Mouse (Mus musculus): Measurements from ENCODE around the gene Cdk4. TPM values are rescaled to one million over a fixed set of nuclear protein-coding genes. Genes with fewer than 3 reads are reported as not detected.

The Cdk4 gene
- polyA plus RNA-seq, 1 experiment from 2014 or later: 1,231 TPM

GRCm38 (mm10) chr10:127049395-127050118, 13.8 kb upstream of the Cdk4 start:
- H3K4me1 ChIP-seq (ENCODE audit: control insufficient read depth, insufficient read depth, low read length): no peaks in the 10 kb centered on the region
- 3% methylated on average over 29 of the region's 29 CpGs for WGBS
- H3K27me3 ChIP-seq (ENCODE audit: control insufficient read depth, insufficient read depth, low read length): peaks cover 41% of the 10 kb centered on the region
- no peak overlapping the region for H3K9ac ChIP-seq (replicated peaks; ENCODE audit: low read length)
- H3K36me3 ChIP-seq (ENCODE audit: control insufficient read depth, insufficient read depth, low read length): peaks cover 18% of the 10 kb centered on the region
- DNase-seq (no peak), ATAC-seq (ENCODE audit: low FRiP score, low TSS enrichment) (no peak)
- H3K4me2 ChIP-seq (ENCODE audit: low read length): no peak overlapping the region
- H3K4me3 ChIP-seq (replicated peaks; ENCODE audit: low read depth, low read length): no peak overlapping the region
- H3K27ac ChIP-seq (replicated peaks; ENCODE audit: low read depth, low read length): no peak overlapping the region
- H3K9me3 ChIP-seq (ENCODE audit: control insufficient read depth, low read length): no peaks in the 10 kb centered on the region

DNA sequence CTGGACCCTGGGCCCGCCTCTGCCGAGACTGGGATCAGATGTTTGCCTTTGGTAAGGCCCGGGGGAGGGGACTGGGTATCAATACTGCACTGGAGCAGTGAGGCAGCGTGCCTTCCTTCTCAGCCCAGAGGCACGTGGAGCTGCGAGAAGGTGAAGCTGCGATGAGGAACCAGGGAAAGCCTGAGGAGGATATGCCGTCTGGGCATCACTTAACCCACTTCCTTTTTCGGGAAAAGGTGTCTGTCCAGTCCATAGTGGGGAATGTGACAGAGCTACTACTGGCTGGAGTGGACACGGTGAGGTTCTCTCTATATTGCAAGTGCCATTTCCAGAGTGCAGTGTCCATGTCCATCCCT, 13.2 kb upstream of the Cdk4 start:
- Histone ChIP-seq H3K27me3 (ENCODE audit: control insufficient read depth, insufficient read depth, low read length) (peaks cover 41% of the 10 kb centered on the region), H3K4me2 (ENCODE audit: low read length) (no peak overlapping the region), H3K27ac (replicated peaks; ENCODE audit: low read depth, low read length) (no peak overlapping the region), H3K36me3 (ENCODE audit: control insufficient read depth, insufficient read depth, low read length) (peaks cover 23% of the 10 kb centered on the region), H3K4me1 (ENCODE audit: control insufficient read depth, insufficient read depth, low read length) (no peaks in the 10 kb centered on the region), H3K9ac (replicated peaks; ENCODE audit: low read length) (no peak overlapping the region), H3K4me3 (replicated peaks; ENCODE audit: low read depth, low read length) (no peak overlapping the region), H3K9me3 (ENCODE audit: control insufficient read depth, low read length) (no peaks in the 10 kb centered on the region)
- DNase-seq (no peak), ATAC-seq (ENCODE audit: low FRiP score, low TSS enrichment) (peak; percentile 28; the same call in 1 of the 2 replicates)
- WGBS: 22% methylated on average over 10 of the region's 10 CpGs

GRCm38 (mm10) chr10:127054646-127055045, 8.7 kb upstream of the Cdk4 start:
- Histone ChIP-seq H3K4me1 (ENCODE audit: control insufficient read depth, insufficient read depth, low read length) (peaks cover 13% of the 10 kb centered on the region; the same call in 1 of the 2 replicates), H3K27ac (replicated peaks; ENCODE audit: low read depth, low read length) (no peak overlapping the region), H3K27me3 (ENCODE audit: control insufficient read depth, insufficient read depth, low read length) (peaks cover 19% of the 10 kb centered on the region), H3K9me3 (ENCODE audit: control insufficient read depth, low read length) (no peaks in the 10 kb centered on the region), H3K4me2 (ENCODE audit: low read length) (no peak overlapping the region), H3K36me3 (ENCODE audit: control insufficient read depth, insufficient read depth, low read length) (peaks cover 52% of the 10 kb centered on the region), H3K4me3 (replicated peaks; ENCODE audit: low read depth, low read length) (no peak overlapping the region), H3K9ac (replicated peaks; ENCODE audit: low read length) (no peak overlapping the region)
- ATAC-seq (ENCODE audit: low FRiP score, low TSS enrichment) (no peak), DNase-seq (no peak)
- 75% methylated on average over 4 of the region's 4 CpGs for whole genome bisulfite sequencing

DNA sequence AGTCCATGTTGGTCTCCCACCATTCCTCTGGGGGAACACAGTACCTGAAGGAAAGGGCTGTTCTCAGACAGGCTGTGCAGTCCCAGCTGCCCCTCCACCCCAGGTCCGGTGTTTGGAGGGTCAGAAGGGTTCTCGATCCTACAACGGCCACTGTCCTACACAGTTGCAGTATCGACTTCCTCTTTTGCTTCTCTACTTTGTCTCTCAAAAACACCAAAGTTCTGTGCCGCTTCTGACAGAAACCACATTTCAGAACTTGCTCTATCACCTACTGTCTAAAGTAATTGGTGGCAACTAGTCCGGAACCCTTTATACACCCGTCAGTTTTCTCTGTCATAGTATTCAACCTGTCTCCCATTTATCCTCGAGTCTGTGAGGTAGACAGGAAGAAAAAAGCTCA, 7.9 kb upstream of the Cdk4 start:
- Histone ChIP-seq H3K27me3 (ENCODE audit: control insufficient read depth, insufficient read depth, low read length) (peaks cover 11% of the 10 kb centered on the region), H3K9ac (replicated peaks; ENCODE audit: low read length) (no peak overlapping the region), H3K36me3 (ENCODE audit: control insufficient read depth, insufficient read depth, low read length) (peaks cover 52% of the 10 kb centered on the region), H3K4me2 (ENCODE audit: low read length) (no peak overlapping the region), H3K4me1 (ENCODE audit: control insufficient read depth, insufficient read depth, low read length) (peaks cover 13% of the 10 kb centered on the region; the same call in 1 of the 2 replicates), H3K9me3 (ENCODE audit: control insufficient read depth, low read length) (no peaks in the 10 kb centered on the region), H3K27ac (replicated peaks; ENCODE audit: low read depth, low read length) (no peak overlapping the region), H3K4me3 (replicated peaks; ENCODE audit: low read depth, low read length) (no peak overlapping the region)
- DNase-seq: no peak
- no peak for ATAC-seq (ENCODE audit: low FRiP score, low TSS enrichment)
- 95% methylated on average over 8 of the region's 8 CpGs for WGBS

DNA sequence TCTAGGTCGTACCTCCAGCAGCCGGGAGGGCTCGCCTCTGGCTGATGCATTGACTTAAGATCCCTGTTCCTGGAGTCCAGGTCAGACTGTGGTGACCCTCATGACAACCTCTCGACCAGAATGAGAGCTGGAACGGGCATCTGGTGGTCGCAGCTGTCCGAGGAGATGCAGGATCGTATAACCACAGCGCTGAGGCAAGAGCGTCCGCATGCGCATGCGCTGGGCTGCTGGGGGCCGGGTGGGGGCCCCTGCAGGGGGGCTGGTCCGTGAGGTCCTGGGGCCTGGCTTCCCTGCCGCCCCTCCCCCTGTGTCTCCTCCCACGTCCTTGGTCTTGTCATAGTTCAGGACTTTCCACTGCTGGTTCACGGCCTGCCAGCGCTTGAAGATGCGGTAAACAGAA, 6.8 kb upstream of the Cdk4 start:
- H3K4me2 ChIP-seq (ENCODE audit: low read length): no peak overlapping the region
- peaks cover 17% of the 10 kb centered on the region; the same call in 1 of the 2 replicates for H3K4me1 ChIP-seq (ENCODE audit: control insufficient read depth, insufficient read depth, low read length)
- ATAC-seq (ENCODE audit: low FRiP score, low TSS enrichment) (no peak), DNase-seq (no peak)
- no peaks in the 10 kb centered on the region for H3K9me3 ChIP-seq (ENCODE audit: control insufficient read depth, low read length)
- no peak overlapping the region for H3K27ac ChIP-seq (replicated peaks; ENCODE audit: low read depth, low read length)
- no peak overlapping the region for H3K4me3 ChIP-seq (replicated peaks; ENCODE audit: low read depth, low read length)
- H3K36me3 ChIP-seq (ENCODE audit: control insufficient read depth, insufficient read depth, low read length): peaks cover 52% of the 10 kb centered on the region
- H3K27me3 ChIP-seq (ENCODE audit: control insufficient read depth, insufficient read depth, low read length): 0 out of 2 replicates have a peak, but pooled peaks cover under 1% of the 10 kb centered on the region
- WGBS: 93% methylated on average over 20 of the region's 20 CpGs
- H3K9ac ChIP-seq (replicated peaks; ENCODE audit: low read length): no peak overlapping the region

GRCm38 (mm10) chr10:127058161-127058560, 5.2 kb upstream of the Cdk4 start:
- Histone ChIP-seq H3K27ac (replicated peaks; ENCODE audit: low read depth, low read length) (no peak overlapping the region), H3K36me3 (ENCODE audit: control insufficient read depth, insufficient read depth, low read length) (peaks cover 46% of the 10 kb centered on the region), H3K9ac (replicated peaks; ENCODE audit: low read length) (no peak overlapping the region; the same call in 1 of the 2 replicates), H3K4me1 (ENCODE audit: control insufficient read depth, insufficient read depth, low read length) (peaks cover 29% of the 10 kb centered on the region; the same call in 1 of the 2 replicates), H3K4me3 (replicated peaks; ENCODE audit: low read depth, low read length) (peak overlapping the region; percentile 90), H3K4me2 (ENCODE audit: low read length) (peak overlapping the region; percentile 75), H3K9me3 (ENCODE audit: control insufficient read depth, low read length) (no peaks in the 10 kb centered on the region), H3K27me3 (ENCODE audit: control insufficient read depth, insufficient read depth, low read length) (no peaks in the 10 kb centered on the region)
- DNase-seq (peak; percentile 90), ATAC-seq (ENCODE audit: low FRiP score, low TSS enrichment) (no peak)
- under 1% methylated on average over 9 of the region's 9 CpGs for WGBS

DNA sequence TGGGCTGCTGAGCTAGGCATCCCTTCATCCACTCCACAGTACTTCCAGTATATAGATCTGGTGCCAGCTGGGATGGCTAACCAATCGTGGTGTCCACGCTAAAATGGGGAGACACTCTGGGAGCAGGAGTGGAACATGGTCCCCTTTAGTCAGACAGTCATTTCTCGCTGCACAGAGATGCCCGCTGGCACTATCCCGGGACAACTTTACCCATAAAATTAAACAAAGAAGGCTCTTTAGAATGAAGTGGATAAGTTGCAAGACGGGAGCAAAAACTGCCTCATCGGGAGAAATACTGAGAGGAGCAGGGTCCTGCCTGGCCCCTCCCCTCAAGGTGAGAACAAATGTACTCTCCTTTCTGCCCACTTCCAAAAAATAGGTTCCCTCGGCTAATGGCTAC, 4.6 kb upstream of the Cdk4 start:
- H3K36me3 ChIP-seq (ENCODE audit: control insufficient read depth, insufficient read depth, low read length): peaks cover 43% of the 10 kb centered on the region
- no peaks in the 10 kb centered on the region for H3K9me3 ChIP-seq (ENCODE audit: control insufficient read depth, low read length)
- peak overlapping the region; percentile 75 for H3K4me2 ChIP-seq (ENCODE audit: low read length)
- H3K27me3 ChIP-seq (ENCODE audit: control insufficient read depth, insufficient read depth, low read length): no peaks in the 10 kb centered on the region
- H3K9ac ChIP-seq (replicated peaks; ENCODE audit: low read length): peak overlapping the region; percentile 98
- DNase-seq (peak; percentile 29), ATAC-seq (ENCODE audit: low FRiP score, low TSS enrichment) (no peak)
- H3K27ac ChIP-seq (replicated peaks; ENCODE audit: low read depth, low read length): peak overlapping the region; percentile 97; the same call in 1 of the 2 replicates
- 2% methylated on average over 8 of the region's 8 CpGs for WGBS
- peak overlapping the region; percentile 90 for H3K4me3 ChIP-seq (replicated peaks; ENCODE audit: low read depth, low read length)
- H3K4me1 ChIP-seq (ENCODE audit: control insufficient read depth, insufficient read depth, low read length): peaks cover 29% of the 10 kb centered on the region; the same call in 1 of the 2 replicates

GRCm38 (mm10) chr10:127059174-127059967, 4.0 kb upstream of the Cdk4 start:
- under 1% methylated on average over 64 of the region's 92 CpGs for WGBS
- ATAC-seq (ENCODE audit: low FRiP score, low TSS enrichment): 0 out of 2 replicates have a peak, but pooled peaks have one; percentile 1
- peak overlapping the region; percentile 75 for H3K4me2 ChIP-seq (ENCODE audit: low read length)
- no peaks in the 10 kb centered on the region for H3K27me3 ChIP-seq (ENCODE audit: control insufficient read depth, insufficient read depth, low read length)
- H3K27ac ChIP-seq (replicated peaks; ENCODE audit: low read depth, low read length): peak overlapping the region; percentile 97
- H3K9me3 ChIP-seq (ENCODE audit: control insufficient read depth, low read length): no peaks in the 10 kb centered on the region
- H3K4me1 ChIP-seq (ENCODE audit: control insufficient read depth, insufficient read depth, low read length): peaks cover 29% of the 10 kb centered on the region; the same call in 1 of the 2 replicates
- H3K4me3 ChIP-seq (replicated peaks; ENCODE audit: low read depth, low read length): peak overlapping the region; percentile 90
- peaks cover 36% of the 10 kb centered on the region for H3K36me3 ChIP-seq (ENCODE audit: control insufficient read depth, insufficient read depth, low read length)
- peak; percentile 78 for DNase-seq
- H3K9ac ChIP-seq (replicated peaks; ENCODE audit: low read length): peak overlapping the region; percentile 98
